ENCODE assay signal across 7 mouse cellular contexts in genomic region chr6:64683974-64684373, GRCm38 (mm10). TPM values are rescaled to one million over a fixed set of nuclear protein-coding genes. Genes with fewer than 3 reads are reported as not detected.
DNase-seq lines count a peak whose midpoint lies in the region; ATAC-seq and TF ChIP-seq lines count a peak whose summit lies in the region.

No protein-coding gene starts in this region.

- H3K27me3 ChIP-seq in forebrain, postnatal 0 days (ENCODE audit: insufficient read depth, low read length) = no peaks in the 10 kb centered on the region; the same call in 1 of the 2 replicates
- peaks cover 19% of the 10 kb centered on the region; the same call in 1 of the 2 replicates for H3K27me3 ChIP-seq in midbrain, embryonic 11.5 days (ENCODE audit: control insufficient read depth, insufficient read depth, low read length)

- ATAC-seq in forebrain, postnatal 0 days = peak; percentile 58; the same call in 1 of the 2 replicates
- peak; percentile 56 for ATAC-seq in midbrain, embryonic 11.5 days (ENCODE audit: low FRiP score)
- no peak for ATAC-seq in activated CD4-positive, CD25-positive, alpha-beta regulatory T cell, adult 4 months

- DNase-seq in right cerebral cortex, adult 18-20 months = peak; percentile 17
- no peak for DNase-seq in right cerebral cortex, postnatal 36 days (ENCODE audit: low spot score in 2 of 2)
- DNase-seq in brain, embryonic 14.5 days (ENCODE audit: low read depth) = peak; percentile 59
- peak; percentile 38 for DNase-seq in forebrain, postnatal 0 days
- peak; percentile 13 to 53 for DNase-seq in layer of hippocampus, postnatal 25 days (ENCODE audit: extremely low spot score in 1 of 2, low spot score in 1 of 2)
- DNase-seq in midbrain, embryonic 11.5 days (ENCODE audit: low spot score, missing footprints) = peak; percentile 93

- H3K36me3 ChIP-seq in forebrain, postnatal 0 days (ENCODE audit: insufficient read depth) = no peaks in the 10 kb centered on the region
- no peaks in the 10 kb centered on the region for H3K36me3 ChIP-seq in midbrain, embryonic 11.5 days (ENCODE audit: control insufficient read depth, insufficient read depth, low read length)

- WGBS in forebrain, postnatal 0 days = 35% methylated on average over 9 of the region's 9 CpGs
- WGBS in midbrain, embryonic 11.5 days = 34% methylated on average over 9 of the region's 9 CpGs

- H3K4me3 ChIP-seq in forebrain, postnatal 0 days (ENCODE audit: low read depth, low read length) = no peak overlapping the region
- H3K4me3 ChIP-seq in midbrain, embryonic 11.5 days (ENCODE audit: low read depth, low read length) = no peak overlapping the region

- TF ChIP-seq CTCF in brain, embryonic 14.5 days (IDR thresholded peaks at IDR 0.05; ENCODE audit: borderline replicate concordance, extremely low read depth, insufficient read depth, insufficient read length) = peak; percentile 64; the same call in 1 of the 2 replicates
- peak; percentile 72 for TF ChIP-seq CTCF in forebrain, postnatal 0 days (IDR thresholded peaks at IDR 0.05; ENCODE audit: low read depth)

- H3K4me2 ChIP-seq in forebrain, postnatal 0 days (ENCODE audit: low read depth) = no peak overlapping the region
- H3K4me2 ChIP-seq in midbrain, embryonic 11.5 days = no peak overlapping the region

- H3K4me1 ChIP-seq in forebrain, postnatal 0 days (ENCODE audit: insufficient read depth) = 0 out of 2 replicates have a peak, but pooled peaks cover 5% of the 10 kb centered on the region
- H3K4me1 ChIP-seq in midbrain, embryonic 11.5 days (ENCODE audit: control insufficient read depth, insufficient read depth, low read length) = peaks cover 9% of the 10 kb centered on the region

- no peaks in the 10 kb centered on the region for H3K9me3 ChIP-seq in forebrain, postnatal 0 days (ENCODE audit: low read length)
- no peaks in the 10 kb centered on the region for H3K9me3 ChIP-seq in midbrain, embryonic 11.5 days (ENCODE audit: control insufficient read depth, low read length)

- no peak for TF ChIP-seq POLR2A in brain, embryonic 14.5 days (IDR thresholded peaks at IDR 0.05; ENCODE audit: borderline replicate concordance, extremely low read depth, insufficient read depth, insufficient read length, poor library complexity, severe bottlenecking)

- no peak overlapping the region for H3K9ac ChIP-seq in forebrain, postnatal 0 days
- H3K9ac ChIP-seq in midbrain, embryonic 11.5 days (ENCODE audit: low read length) = no peak overlapping the region

- no peak overlapping the region for H3K27ac ChIP-seq in forebrain, postnatal 0 days (ENCODE audit: low read depth, low read length)
- no peak overlapping the region for H3K27ac ChIP-seq in midbrain, embryonic 11.5 days (ENCODE audit: low read depth, low read length)

RNA-seq across cellular contexts. Expression of gene Atoh1, which starts 45.0 kb away (rescaled TPM):
- polyA plus RNA-seq in brain, embryonic 14.5 days (2012; rRNA removed) = 1.2 and 5.9 TPM in 2 replicates
- not detected in 2 replicates for total RNA-seq in forebrain, postnatal 0 days (2014; rRNA removed)
- polyA plus RNA-seq in forebrain, postnatal 0 days (2015; fragmentation: Nextera tagmentation; extraction: Ambion mirVana) = not detected in 2 replicates
- not detected for total RNA-seq in layer of hippocampus, postnatal 25 days (2021)
- 0.97 and 1.4 TPM in 2 replicates for polyA plus RNA-seq in midbrain, embryonic 11.5 days (2014; fragmentation: Nextera tagmentation; extraction: Ambion mirVana)
- polyA plus RNA-seq in activated CD4-positive, CD25-positive, alpha-beta regulatory T cell, adult 4 months (2017; shearing (Covaris generic)) = not detected

Comparison
In these comparisons a context has a peak if more than half of its experiments do, and no peak if none do; other contexts are left out.
1. DNase-seq: peak in right cerebral cortex, adult 18-20 months (single experiment), brain, embryonic 14.5 days (single experiment), forebrain, postnatal 0 days (single experiment), layer of hippocampus, postnatal 25 days (2 of 2) and midbrain, embryonic 11.5 days (single experiment); none in right cerebral cortex, postnatal 36 days (0 of 2).